Mouse (Mus musculus): ENCODE measurements around the gene Ddx58. TPM values are rescaled to one million over a fixed set of nuclear protein-coding genes. Genes with fewer than 3 reads are reported as not detected.

The Ddx58 gene
- polyA plus RNA-seq, 1 experiment from 2014 or later = 10.2 TPM

- ATAC-seq (ENCODE audit: low FRiP score, low read depth) = no peak
- H3K9me3 ChIP-seq = no peaks in the 10 kb centered on the region
- WGBS = 88% methylated on average over 6 of the region's 6 CpGs
- H3K27ac ChIP-seq = no peak overlapping the region
- no peaks in the 10 kb centered on the region for H3K4me1 ChIP-seq
- no peak overlapping the region for H3K9ac ChIP-seq
- no peaks in the 10 kb centered on the region for H3K27me3 ChIP-seq
- H3K36me3 ChIP-seq = peaks cover 8% of the 10 kb centered on the region
- H3K4me3 ChIP-seq = no peak overlapping the region
- H3K4me2 ChIP-seq (replicated peaks) = no peak overlapping the region
These were observed 9.9 kb downstream of the Ddx58 start for GRCm38 (mm10) chr4:40229723-40230122.

- Histone ChIP-seq H3K27me3 (no peaks in the 10 kb centered on the region), H3K4me1 (no peaks in the 10 kb centered on the region), H3K9me3 (no peaks in the 10 kb centered on the region), H3K4me2 (replicated peaks) (no peak overlapping the region), H3K4me3 (no peak overlapping the region), H3K9ac (no peak overlapping the region), H3K36me3 (peaks cover 6% of the 10 kb centered on the region), H3K27ac (no peak overlapping the region)
- WGBS = 89% methylated on average over 7 of the region's 7 CpGs
- ATAC-seq (ENCODE audit: low FRiP score, low read depth) = no peak
These were observed 11.7 kb downstream of the Ddx58 start for GRCm38 (mm10) chr4:40227886-40228285.

- Histone ChIP-seq H3K9me3 (no peaks in the 10 kb centered on the region), H3K9ac (no peak overlapping the region), H3K4me1 (no peaks in the 10 kb centered on the region), H3K27me3 (peaks cover 5% of the 10 kb centered on the region; the same call in 1 of the 2 replicates), H3K4me3 (no peak overlapping the region), H3K36me3 (peaks cover 6% of the 10 kb centered on the region), H3K27ac (no peak overlapping the region), H3K4me2 (replicated peaks) (no peak overlapping the region)
- WGBS = 91% methylated on average over 11 of the region's 11 CpGs
- no peak for ATAC-seq (ENCODE audit: low FRiP score, low read depth)
These were observed 12.5 kb downstream of the Ddx58 start for GRCm38 (mm10) chr4:40227131-40227530.

GRCm38 (mm10) chr4:40226095-40226494 is 13.5 kb downstream of the Ddx58 start:
- ATAC-seq (ENCODE audit: low FRiP score, low read depth) = no peak
- Histone ChIP-seq H3K36me3 (peaks cover 6% of the 10 kb centered on the region), H3K27ac (no peak overlapping the region), H3K9me3 (no peaks in the 10 kb centered on the region), H3K27me3 (peaks cover 14% of the 10 kb centered on the region), H3K4me3 (no peak overlapping the region), H3K9ac (no peak overlapping the region), H3K4me2 (replicated peaks) (no peak overlapping the region), H3K4me1 (no peaks in the 10 kb centered on the region)
- 75% methylated on average over 5 of the region's 5 CpGs for WGBS

- Histone ChIP-seq H3K4me2 (replicated peaks) (no peak overlapping the region), H3K27ac (no peak overlapping the region), H3K4me3 (no peak overlapping the region), H3K9me3 (no peaks in the 10 kb centered on the region), H3K4me1 (no peaks in the 10 kb centered on the region), H3K9ac (no peak overlapping the region), H3K27me3 (peaks cover 20% of the 10 kb centered on the region), H3K36me3 (peaks cover 5% of the 10 kb centered on the region; the same call in 1 of the 2 replicates)
- WGBS = 48% methylated on average over 21 of the region's 21 CpGs
- ATAC-seq (ENCODE audit: low FRiP score, low read depth) = no peak
These were observed 17.6 kb downstream of the Ddx58 start for GRCm38 (mm10) chr4:40221876-40222585.

GRCm38 (mm10) chr4:40221004-40221760 is 18.4 kb downstream of the Ddx58 start:
- no peak overlapping the region for H3K27ac ChIP-seq
- no peak overlapping the region for H3K9ac ChIP-seq
- no peaks in the 10 kb centered on the region for H3K4me1 ChIP-seq
- H3K27me3 ChIP-seq = peaks cover 20% of the 10 kb centered on the region
- peaks cover 5% of the 10 kb centered on the region for H3K36me3 ChIP-seq
- 28% methylated on average over 14 of the region's 14 CpGs for WGBS
- no peak overlapping the region for H3K4me2 ChIP-seq (replicated peaks)
- H3K4me3 ChIP-seq = no peak overlapping the region
- no peaks in the 10 kb centered on the region for H3K9me3 ChIP-seq
- ATAC-seq (ENCODE audit: low FRiP score, low read depth) = no peak

GRCm38 (mm10) chr4:40220437-40220836 is 19.2 kb downstream of the Ddx58 start:
- no peak for ATAC-seq (ENCODE audit: low FRiP score, low read depth)
- H3K27ac ChIP-seq = no peak overlapping the region
- no peak overlapping the region for H3K4me3 ChIP-seq
- 18% methylated on average over 12 of the region's 12 CpGs for WGBS
- H3K4me2 ChIP-seq (replicated peaks) = peak overlapping the region; percentile 21; the same call in 1 of the 2 replicates
- H3K9ac ChIP-seq = peak overlapping the region; percentile 19; the same call in 1 of the 2 replicates
- peaks cover 5% of the 10 kb centered on the region for H3K36me3 ChIP-seq
- H3K27me3 ChIP-seq = peaks cover 20% of the 10 kb centered on the region
- no peaks in the 10 kb centered on the region for H3K4me1 ChIP-seq
- H3K9me3 ChIP-seq = no peaks in the 10 kb centered on the region

GRCm38 (mm10) chr4:40218382-40218781 is 21.2 kb downstream of the Ddx58 start:
- Histone ChIP-seq H3K4me2 (replicated peaks) (no peak overlapping the region), H3K9ac (no peak overlapping the region), H3K9me3 (no peaks in the 10 kb centered on the region), H3K4me1 (no peaks in the 10 kb centered on the region), H3K36me3 (peaks cover 5% of the 10 kb centered on the region), H3K4me3 (no peak overlapping the region), H3K27ac (no peak overlapping the region), H3K27me3 (peaks cover 20% of the 10 kb centered on the region)
- WGBS = 69% methylated on average over 7 of the region's 7 CpGs
- no peak for ATAC-seq (ENCODE audit: low FRiP score, low read depth)

GRCm38 (mm10) chr4:40217910-40218309 is 21.7 kb downstream of the Ddx58 start:
- H3K9me3 ChIP-seq = no peaks in the 10 kb centered on the region
- WGBS = 51% methylated on average over 3 of the region's 3 CpGs
- ATAC-seq (ENCODE audit: low FRiP score, low read depth) = no peak
- no peak overlapping the region for H3K27ac ChIP-seq
- no peak overlapping the region for H3K4me3 ChIP-seq
- peaks cover 20% of the 10 kb centered on the region for H3K27me3 ChIP-seq
- peaks cover 5% of the 10 kb centered on the region for H3K36me3 ChIP-seq
- no peak overlapping the region for H3K4me2 ChIP-seq (replicated peaks)
- no peak overlapping the region for H3K9ac ChIP-seq
- H3K4me1 ChIP-seq = no peaks in the 10 kb centered on the region

GRCm38 (mm10) chr4:40212177-40212576 is 27.5 kb downstream of the Ddx58 start:
- Histone ChIP-seq H3K36me3 (peaks cover 21% of the 10 kb centered on the region), H3K4me1 (no peaks in the 10 kb centered on the region), H3K9me3 (no peaks in the 10 kb centered on the region), H3K4me2 (replicated peaks) (no peak overlapping the region), H3K4me3 (no peak overlapping the region), H3K27ac (no peak overlapping the region), H3K27me3 (no peaks in the 10 kb centered on the region), H3K9ac (no peak overlapping the region)
- 86% methylated on average over 4 of the region's 6 CpGs for WGBS
- ATAC-seq (ENCODE audit: low FRiP score, low read depth) = no peak

GRCm38 (mm10) chr4:40207701-40208100 is 31.9 kb downstream of the Ddx58 start:
- Histone ChIP-seq H3K9me3 (no peaks in the 10 kb centered on the region), H3K27me3 (no peaks in the 10 kb centered on the region), H3K4me2 (replicated peaks) (no peak overlapping the region), H3K4me1 (no peaks in the 10 kb centered on the region), H3K4me3 (no peak overlapping the region), H3K27ac (no peak overlapping the region), H3K9ac (no peak overlapping the region), H3K36me3 (peaks cover 42% of the 10 kb centered on the region)
- ATAC-seq (ENCODE audit: low FRiP score, low read depth) = no peak
- 66% methylated on average over 5 of the region's 5 CpGs for WGBS

GRCm38 (mm10) chr4:40205231-40205903 is 34.3 kb downstream of the Ddx58 start:
- no peaks in the 10 kb centered on the region for H3K27me3 ChIP-seq
- H3K9ac ChIP-seq = no peak overlapping the region
- H3K27ac ChIP-seq = no peak overlapping the region
- no peaks in the 10 kb centered on the region for H3K4me1 ChIP-seq
- H3K36me3 ChIP-seq = peaks cover 38% of the 10 kb centered on the region
- no peak overlapping the region for H3K4me3 ChIP-seq
- WGBS = 91% methylated on average over 22 of the region's 22 CpGs
- no peak for ATAC-seq (ENCODE audit: low FRiP score, low read depth)
- H3K4me2 ChIP-seq (replicated peaks) = no peak overlapping the region
- no peaks in the 10 kb centered on the region for H3K9me3 ChIP-seq
